Mouse (Mus musculus) liver, embryonic 15.5 days (tissue): Measurements from ENCODE around the gene Fads3. TPM values are rescaled to one million over a fixed set of nuclear protein-coding genes. Genes with fewer than 3 reads are reported as not detected.

Experiments
- ATAC-seq: fragments of 200-750 bp; cut with Nextera tagmentation; 2 replicates; pipeline ENCODE4 v1.8.0; 2017; ENCODE audit warnings: moderate number of reproducible peaks, mild to moderate bottlenecking, moderate library complexity; ENCODE audit not compliant: insufficient read depth
- H3K27ac ChIP-seq: fragments of 300-500 bp; sonication (generic); replicated peaks from 2 replicates; pipeline ENCODE4 v1.5.1; 2015; ENCODE audit warnings: mild to moderate bottlenecking, inconsistent platforms
- H3K27me3 ChIP-seq: fragments of 300-500 bp; sonication (generic); 2 replicates; pipeline ENCODE4 v1.6.1; 2015; ENCODE audit warnings: mild to moderate bottlenecking, inconsistent platforms
- H3K36me3 ChIP-seq: fragments of 300-500 bp; sonication (generic); replicated peaks from 2 replicates; pipeline ENCODE4 v1.6.1; 2015; ENCODE audit warnings: moderate library complexity, mild to moderate bottlenecking, inconsistent platforms
- H3K4me1 ChIP-seq: fragments of 300-500 bp; sonication (generic); replicated peaks from 2 replicates; pipeline ENCODE4 v1.6.1; 2015; ENCODE audit warnings: inconsistent platforms
- H3K4me2 ChIP-seq: fragments of 300-500 bp; sonication (generic); 2 replicates; pipeline ENCODE4 v1.6.1; 2015; ENCODE audit warnings: moderate library complexity, mild to moderate bottlenecking, inconsistent platforms
- H3K4me3 ChIP-seq: fragments of 300-500 bp; sonication (generic); replicated peaks from 2 replicates; pipeline ENCODE4 v1.5.1; 2015; ENCODE audit warnings: mild to moderate bottlenecking, inconsistent platforms
- H3K9ac ChIP-seq: fragments of 300-500 bp; sonication (generic); 2 replicates; pipeline ENCODE4 v1.6.1; 2015; ENCODE audit warnings: moderate library complexity, mild to moderate bottlenecking, inconsistent platforms
- H3K9me3 ChIP-seq: fragments of 300-500 bp; sonication (generic); replicated peaks from 2 replicates; pipeline ENCODE4 v1.6.1; 2016; ENCODE audit warnings: inconsistent platforms
- WGBS: fragments of 180-500 bp; shearing (Covaris S2); methylation state at CpG from one replicate; pipeline ENCODE4 v1.1.7; 2015; ENCODE audit warnings: mixed read lengths; ENCODE audit not compliant: insufficient replicate concordance; 5-methylcytosine and 5-hydroxymethylcytosine counted together
- polyA plus RNA-seq: library from polyadenylated mRNA; unstranded; fragments of >200 nt; fragmentation: Nextera tagmentation; extraction: Ambion mirVana; gene quantifications from 2 replicates; pipeline ENCODE4 v1.2.1, GENCODE M21; 2015

The Fads3 gene
- polyA plus RNA-seq, 1 experiment from 2014 or later, result 7.6 TPM

- Histone ChIP-seq H3K27ac (peak within 1 kb of the TSS; percentile 68), H3K4me1 (peaks cover 86% of the 10 kb centered on the region)
- WGBS, result under 1% methylated on average over 57 of the region's 57 CpGs
Measured at GRCm38 (mm10) chr19:10101341-10102053, 60.1 kb downstream of the Fads3 start, which contains the start of gene Fads2. Fads2 (minus strand) TSS chr19:10101746.

GRCm38 (mm10) chr19:10102054-10102700, 60.8 kb downstream of the Fads3 start:
- ATAC-seq, result peak; percentile 14
- Histone ChIP-seq H3K27ac (peak overlapping the region; percentile 68), H3K4me2 (peak overlapping the region; percentile 96), H3K27me3 (no peaks in the 10 kb centered on the region), H3K9me3 (no peaks in the 10 kb centered on the region), H3K4me3 (peak overlapping the region; percentile 72), H3K36me3 (peaks cover 8% of the 10 kb centered on the region; the same call in 1 of the 2 replicates), H3K4me1 (peaks cover 80% of the 10 kb centered on the region), H3K9ac (peak overlapping the region; percentile 65; the same call in 1 of the 2 replicates)
- WGBS, result 10% methylated on average over 23 of the region's 25 CpGs

More at GRCm38 (mm10) chr19:10101341-10102053, 60.1 kb downstream of the Fads3 start, which contains the start of gene Fads2:
- Histone ChIP-seq H3K36me3 (peaks cover 11% of the 10 kb centered on the region; the same call in 1 of the 2 replicates), H3K9ac (peak within 1 kb of the TSS; percentile 65), H3K4me2 (peak within 1 kb of the TSS; percentile 96), H3K27me3 (no peaks in the 10 kb centered on the region), H3K4me3 (peak within 1 kb of the TSS; percentile 72), H3K9me3 (no peaks in the 10 kb centered on the region)
- peak; percentile 84 for ATAC-seq

- Histone ChIP-seq H3K4me3 (no peak overlapping the region), H3K4me2 (peak overlapping the region; percentile 33; the same call in 1 of the 2 replicates), H3K9me3 (no peaks in the 10 kb centered on the region), H3K36me3 (no peaks in the 10 kb centered on the region), H3K27ac (peak overlapping the region; percentile 63; the same call in 1 of the 2 replicates), H3K4me1 (peaks cover 64% of the 10 kb centered on the region), H3K27me3 (no peaks in the 10 kb centered on the region), H3K9ac (no peak overlapping the region; the same call in 1 of the 2 replicates)
- ATAC-seq, result no peak
- WGBS, result 45% methylated on average over 6 of the region's 6 CpGs
Measured at GRCm38 (mm10) chr19:10104234-10104633, 62.9 kb downstream of the Fads3 start.

- peak; percentile 11; the same call in 1 of the 2 replicates for ATAC-seq
- peak overlapping the region; percentile 33 for H3K4me2 ChIP-seq
Measured at GRCm38 (mm10) chr19:10105034-10105493, 63.7 kb downstream of the Fads3 start.

GRCm38 (mm10) chr19:10106634-10107033, 65.3 kb downstream of the Fads3 start:
- 72% methylated on average over 2 of the region's 2 CpGs for WGBS
- H3K36me3 ChIP-seq, result no peaks in the 10 kb centered on the region
- H3K27me3 ChIP-seq, result no peaks in the 10 kb centered on the region
- H3K4me1 ChIP-seq, result peaks cover 40% of the 10 kb centered on the region
- ATAC-seq, result no peak
- H3K9ac ChIP-seq, result no peak overlapping the region
- H3K4me3 ChIP-seq, result no peak overlapping the region
- no peak overlapping the region for H3K4me2 ChIP-seq
- no peaks in the 10 kb centered on the region for H3K9me3 ChIP-seq
- H3K27ac ChIP-seq, result no peak overlapping the region

More at GRCm38 (mm10) chr19:10105034-10105493, 63.7 kb downstream of the Fads3 start:
- H3K4me1 ChIP-seq, result peaks cover 55% of the 10 kb centered on the region
- H3K9me3 ChIP-seq, result no peaks in the 10 kb centered on the region
- H3K27me3 ChIP-seq, result no peaks in the 10 kb centered on the region
- H3K9ac ChIP-seq, result no peak overlapping the region
- no peaks in the 10 kb centered on the region for H3K36me3 ChIP-seq
- H3K27ac ChIP-seq, result peak overlapping the region; percentile 63; the same call in 1 of the 2 replicates
- 14% methylated on average over 10 of the region's 10 CpGs for WGBS
- no peak overlapping the region for H3K4me3 ChIP-seq

- Histone ChIP-seq H3K36me3 (no peaks in the 10 kb centered on the region), H3K27ac (no peak overlapping the region), H3K9me3 (no peaks in the 10 kb centered on the region), H3K4me3 (no peak overlapping the region), H3K4me1 (peaks cover 35% of the 10 kb centered on the region), H3K27me3 (no peaks in the 10 kb centered on the region), H3K4me2 (no peak overlapping the region), H3K9ac (no peak overlapping the region)
- no peak for ATAC-seq
- 65% methylated on average over 5 of the region's 5 CpGs for WGBS
Measured at GRCm38 (mm10) chr19:10107051-10107611, 65.8 kb downstream of the Fads3 start.

- ATAC-seq, result no peak
- Histone ChIP-seq H3K4me2 (no peak overlapping the region), H3K4me3 (no peak overlapping the region), H3K27me3 (no peaks in the 10 kb centered on the region), H3K36me3 (no peaks in the 10 kb centered on the region), H3K9ac (no peak overlapping the region), H3K27ac (no peak overlapping the region), H3K9me3 (no peaks in the 10 kb centered on the region), H3K4me1 (peaks cover 26% of the 10 kb centered on the region)
- 70% methylated on average over 1 of the region's 1 CpGs for WGBS
Measured at GRCm38 (mm10) chr19:10108129-10108528, 66.8 kb downstream of the Fads3 start.

GRCm38 (mm10) chr19:10108666-10109065, 67.3 kb downstream of the Fads3 start:
- Histone ChIP-seq H3K27ac (no peak overlapping the region), H3K4me2 (no peak overlapping the region), H3K9me3 (no peaks in the 10 kb centered on the region), H3K36me3 (no peaks in the 10 kb centered on the region), H3K4me3 (no peak overlapping the region), H3K9ac (no peak overlapping the region), H3K27me3 (no peaks in the 10 kb centered on the region), H3K4me1 (peaks cover 25% of the 10 kb centered on the region)
- 81% methylated on average over 2 of the region's 2 CpGs for WGBS
- ATAC-seq, result no peak

Other genes with a start within 250 kb of the Fads3 start
- gene Scgb2a2, start 194.0 kb upstream of the Fads3 start, polyA plus RNA-seq, result not detected in 2 replicates
- gene Incenp, start 142.0 kb upstream of the Fads3 start, polyA plus RNA-seq, result 95.5 and 107 TPM in 2 replicates
- 3,441 and 3,837 TPM in 2 replicates for gene Fth1, start 61.0 kb upstream of the Fads3 start, polyA plus RNA-seq
- 0.09 and 0.12 TPM in 2 replicates for gene Best1, start 39.9 kb upstream of the Fads3 start, polyA plus RNA-seq
- gene Rab3il1, start 39.9 kb upstream of the Fads3 start, polyA plus RNA-seq, result 245 and 277 TPM in 2 replicates
- 89.7 and 102 TPM in 2 replicates for gene Fads2, start 60.2 kb downstream of the Fads3 start, polyA plus RNA-seq
- gene Fads1, start 141.3 kb downstream of the Fads3 start, polyA plus RNA-seq, result 73.6 and 80.7 TPM in 2 replicates
- 254 and 296 TPM in 2 replicates for gene Tmem258, start 162.4 kb downstream of the Fads3 start, polyA plus RNA-seq
- 136 and 142 TPM in 2 replicates for gene Fen1, start 162.6 kb downstream of the Fads3 start, polyA plus RNA-seq
- gene Myrf, start 199.2 kb downstream of the Fads3 start, polyA plus RNA-seq, result 2.6 and 3.2 TPM in 2 replicates